Mouse (Mus musculus) hindbrain, embryonic 12.5 days (tissue): ENCODE results near the gene Heyl. TPM values are rescaled to one million over a fixed set of nuclear protein-coding genes. Genes with fewer than 3 reads are reported as not detected.
A peak's percentile ranks its signal among the peaks of the same experiment; 100 is the strongest.

ENCODE experiments used
- ATAC-seq: fragments of 200-750 bp; cut with Nextera tagmentation; 2 replicates; pipeline ENCODE4 v1.8.0; 2017; ENCODE audit warnings: moderate TSS enrichment; ENCODE audit not compliant: low FRiP score
- H3K27ac ChIP-seq: fragments of 300-500 bp; sonication (generic); 2 replicates; pipeline ENCODE4 v1.5.1; 2016; ENCODE audit warnings: mild to moderate bottlenecking
- H3K27me3 ChIP-seq: fragments of 300-500 bp; sonication (generic); 2 replicates; pipeline ENCODE4 v1.6.1; 2016; ENCODE audit warnings: mild to moderate bottlenecking
- H3K36me3 ChIP-seq: fragments of 300-500 bp; sonication (generic); 2 replicates; pipeline ENCODE4 v1.6.1; 2016; ENCODE audit warnings: mild to moderate bottlenecking
- H3K4me1 ChIP-seq: fragments of 300-500 bp; sonication (generic); 2 replicates; pipeline ENCODE4 v1.6.1; 2016
- H3K4me2 ChIP-seq: fragments of 300-500 bp; sonication (generic); replicated peaks from 2 replicates; pipeline ENCODE4 v1.6.1; 2016; ENCODE audit warnings: mild to moderate bottlenecking
- H3K4me3 ChIP-seq: fragments of 300-500 bp; sonication (generic); 2 replicates; pipeline ENCODE4 v1.5.1; 2016; ENCODE audit warnings: mild to moderate bottlenecking
- H3K9ac ChIP-seq: fragments of 300-500 bp; sonication (generic); 2 replicates; pipeline ENCODE4 v1.6.1; 2016; ENCODE audit warnings: mild to moderate bottlenecking, moderate library complexity
- H3K9me3 ChIP-seq: fragments of 300-500 bp; sonication (generic); replicated peaks from 2 replicates; pipeline ENCODE4 v1.6.1; 2016; ENCODE audit warnings: mild to moderate bottlenecking
- WGBS: fragments of 180-500 bp; shearing (Covaris S2); methylation state at CpG from one replicate; pipeline ENCODE4 v1.1.7; 2016; 5-methylcytosine and 5-hydroxymethylcytosine counted together
- polyA plus RNA-seq: library from polyadenylated mRNA; unstranded; fragments of >200 nt; fragmentation: Nextera tagmentation; extraction: Ambion mirVana; gene quantifications from 2 replicates; pipeline ENCODE4 v1.2.1, GENCODE M21; 2016

Gene Heyl
- polyA plus RNA-seq, 1 experiment from 2014 or later, result 8.6 TPM

DNA sequence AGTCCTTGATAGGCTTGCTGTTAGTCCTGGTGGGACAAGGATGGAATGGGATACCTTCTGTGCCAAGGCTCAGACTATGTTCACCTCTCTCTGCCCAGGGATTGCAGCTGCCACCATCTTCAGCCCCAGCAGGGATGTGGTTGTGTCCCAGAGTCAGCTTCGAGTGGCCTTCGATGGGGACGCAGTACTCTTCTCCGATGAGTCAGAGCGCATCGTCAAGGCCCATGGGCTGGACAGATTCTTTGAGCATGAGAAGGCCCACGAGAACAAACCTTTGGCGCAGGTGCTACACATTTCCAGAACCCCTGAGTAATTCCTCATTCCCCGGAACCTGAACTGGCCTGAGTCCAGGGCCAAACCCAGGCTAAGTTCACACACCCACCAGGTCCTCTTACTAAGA lies 19.4 kb upstream of the Heyl start:
- Histone ChIP-seq H3K4me3 (no peak overlapping the region), H3K27ac (no peak overlapping the region), H3K9ac (no peak overlapping the region), H3K9me3 (no peaks in the 10 kb centered on the region), H3K4me2 (no peak overlapping the region), H3K36me3 (no peaks in the 10 kb centered on the region), H3K4me1 (peaks cover 8% of the 10 kb centered on the region), H3K27me3 (peaks cover 6% of the 10 kb centered on the region; the same call in 1 of the 2 replicates)
- ATAC-seq, result no peak
- 94% methylated on average over 9 of the region's 9 CpGs for WGBS

GRCm38 (mm10) chr4:123215367-123215766 lies 18.0 kb upstream of the Heyl start:
- no peaks in the 10 kb centered on the region for H3K9me3 ChIP-seq
- ATAC-seq, result no peak
- H3K4me1 ChIP-seq, result peaks cover 8% of the 10 kb centered on the region
- 82% methylated on average over 1 of the region's 1 CpGs for WGBS
- no peak overlapping the region for H3K9ac ChIP-seq
- H3K27ac ChIP-seq, result no peak overlapping the region
- H3K27me3 ChIP-seq, result 0 out of 2 replicates have a peak, but pooled peaks cover 4% of the 10 kb centered on the region
- no peak overlapping the region for H3K4me2 ChIP-seq
- H3K4me3 ChIP-seq, result no peak overlapping the region
- no peaks in the 10 kb centered on the region for H3K36me3 ChIP-seq

- Histone ChIP-seq H3K9me3 (no peaks in the 10 kb centered on the region), H3K9ac (no peak overlapping the region), H3K27ac (no peak overlapping the region), H3K4me1 (peaks cover 8% of the 10 kb centered on the region), H3K27me3 (0 out of 2 replicates have a peak, but pooled peaks cover 4% of the 10 kb centered on the region), H3K36me3 (no peaks in the 10 kb centered on the region), H3K4me3 (no peak overlapping the region), H3K4me2 (no peak overlapping the region)
- ATAC-seq, result no peak
- 26% methylated on average over 1 of the region's 1 CpGs for WGBS
Observed at GRCm38 (mm10) chr4:123216782-123217181, 16.6 kb upstream of the Heyl start.

GRCm38 (mm10) chr4:123219720-123220357 lies 13.5 kb upstream of the Heyl start:
- Histone ChIP-seq H3K27ac (no peak overlapping the region), H3K27me3 (0 out of 2 replicates have a peak, but pooled peaks cover 4% of the 10 kb centered on the region), H3K9ac (no peak overlapping the region), H3K9me3 (no peaks in the 10 kb centered on the region), H3K36me3 (no peaks in the 10 kb centered on the region), H3K4me3 (no peak overlapping the region), H3K4me1 (peaks cover 8% of the 10 kb centered on the region), H3K4me2 (no peak overlapping the region)
- peak; percentile 69; the same call in 1 of the 2 replicates for ATAC-seq
- 75% methylated on average over 15 of the region's 15 CpGs for WGBS

DNA sequence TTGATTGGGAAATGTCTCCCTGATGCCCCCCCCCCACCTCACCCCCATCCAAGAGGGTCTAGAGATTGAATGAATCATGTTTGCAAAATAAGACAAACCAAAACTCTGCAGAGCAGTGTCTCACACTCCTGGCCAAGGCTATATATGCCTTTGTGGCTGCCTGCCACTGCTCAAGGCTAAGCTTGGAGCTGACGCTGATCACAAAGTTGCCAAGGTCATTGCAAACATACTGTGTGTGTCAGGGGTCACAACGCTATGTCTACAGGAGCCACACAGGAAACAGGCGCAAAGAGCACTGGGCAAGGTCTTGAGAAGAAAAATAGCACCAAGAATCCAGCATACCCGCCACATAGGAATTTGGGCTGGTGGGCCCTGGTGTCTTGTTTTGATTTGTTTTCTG lies 12.7 kb upstream of the Heyl start:
- H3K27me3 ChIP-seq, result 0 out of 2 replicates have a peak, but pooled peaks cover 4% of the 10 kb centered on the region
- no peak overlapping the region for H3K27ac ChIP-seq
- ATAC-seq, result no peak
- 0 out of 2 replicates have a peak, but pooled peaks cover 4% of the 10 kb centered on the region for H3K4me1 ChIP-seq
- H3K4me3 ChIP-seq, result no peak overlapping the region
- 77% methylated on average over 4 of the region's 4 CpGs for WGBS
- no peaks in the 10 kb centered on the region for H3K9me3 ChIP-seq
- no peaks in the 10 kb centered on the region for H3K36me3 ChIP-seq
- H3K9ac ChIP-seq, result no peak overlapping the region
- H3K4me2 ChIP-seq, result no peak overlapping the region

DNA sequence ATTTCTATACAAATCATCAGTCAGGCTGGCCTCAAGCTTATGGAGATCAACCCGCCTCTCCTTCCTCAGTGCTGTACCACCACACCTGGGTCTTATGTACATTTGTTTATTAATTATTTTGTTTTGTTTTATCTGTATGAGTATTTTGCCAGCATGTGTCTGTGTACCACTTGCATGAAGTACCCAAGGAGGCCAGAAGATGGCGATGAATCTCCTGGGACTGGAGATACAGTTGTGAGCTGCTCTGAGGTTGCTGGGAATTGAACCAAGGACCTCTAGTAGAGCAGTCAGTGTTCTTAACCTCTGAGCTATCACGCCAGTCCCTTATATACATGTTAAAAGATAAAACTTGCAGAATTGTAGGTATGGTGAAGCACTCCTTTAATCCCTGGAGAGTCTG lies 10.0 kb upstream of the Heyl start:
- peaks cover 13% of the 10 kb centered on the region for H3K4me1 ChIP-seq
- no peak overlapping the region for H3K9ac ChIP-seq
- 54% methylated on average over 3 of the region's 3 CpGs for WGBS
- H3K27me3 ChIP-seq, result peaks cover 4% of the 10 kb centered on the region; the same call in 1 of the 2 replicates
- ATAC-seq, result no peak
- H3K27ac ChIP-seq, result no peak overlapping the region
- H3K36me3 ChIP-seq, result no peaks in the 10 kb centered on the region
- H3K4me2 ChIP-seq, result no peak overlapping the region
- H3K9me3 ChIP-seq, result no peaks in the 10 kb centered on the region
- no peak overlapping the region for H3K4me3 ChIP-seq

DNA sequence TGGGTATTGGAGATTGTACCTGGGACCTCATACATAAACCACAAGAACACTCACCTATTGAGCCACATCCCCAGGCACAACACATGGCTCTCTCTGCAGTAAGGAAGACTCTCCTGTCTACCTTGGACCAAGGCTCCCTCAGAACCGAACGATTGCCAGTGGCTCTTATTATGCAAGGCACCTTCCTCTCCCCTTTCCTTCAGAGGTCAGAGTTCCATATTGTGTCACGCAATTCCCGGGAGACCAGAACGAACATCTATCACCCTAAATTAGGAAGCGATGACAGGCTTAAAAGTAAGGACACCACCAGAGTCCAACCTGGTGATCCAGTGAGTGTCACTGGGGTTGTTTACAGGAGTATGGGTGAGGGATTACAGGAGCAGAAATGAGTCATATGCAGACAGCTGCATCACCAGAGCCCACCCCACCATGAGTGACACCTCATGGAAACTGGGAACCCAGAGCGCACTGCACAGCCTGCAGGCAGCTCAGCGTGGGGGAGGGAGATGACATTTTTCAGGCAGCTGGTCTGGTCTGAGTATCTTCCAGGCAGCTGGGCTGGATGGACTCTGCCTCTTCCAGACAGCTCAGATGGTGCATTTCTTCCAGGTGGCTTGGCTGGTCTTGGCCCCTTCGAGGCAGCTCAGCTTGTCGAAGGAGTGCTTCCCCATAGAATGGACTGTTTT lies 7.5 kb upstream of the Heyl start:
- Histone ChIP-seq H3K36me3 (no peaks in the 10 kb centered on the region), H3K9me3 (no peaks in the 10 kb centered on the region), H3K27me3 (peaks cover 2% of the 10 kb centered on the region; the same call in 1 of the 2 replicates), H3K4me3 (no peak overlapping the region), H3K4me2 (no peak overlapping the region), H3K27ac (no peak overlapping the region), H3K9ac (no peak overlapping the region), H3K4me1 (peaks cover 13% of the 10 kb centered on the region)
- ATAC-seq, result no peak
- WGBS, result 57% methylated on average over 10 of the region's 10 CpGs

DNA sequence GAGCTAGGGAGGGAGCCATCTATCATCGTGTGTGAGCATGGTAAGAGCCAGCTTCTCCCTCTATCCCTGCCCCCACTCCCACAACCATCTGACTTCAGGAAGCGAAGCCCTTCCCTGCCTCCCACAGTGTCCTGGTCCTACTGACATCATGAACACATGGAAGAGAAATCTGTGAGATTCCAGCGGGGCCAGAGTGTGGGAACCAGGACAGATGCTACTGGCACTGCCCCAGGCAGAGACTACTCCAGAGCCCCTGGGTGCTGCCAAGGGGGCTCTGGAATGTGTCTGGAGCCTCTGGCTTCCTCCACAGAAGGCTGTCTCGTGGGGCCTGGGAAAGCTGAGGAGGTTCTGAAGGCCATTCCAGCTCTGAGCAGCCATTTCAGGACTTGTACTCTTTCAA lies 5.6 kb upstream of the Heyl start:
- no peaks in the 10 kb centered on the region for H3K9me3 ChIP-seq
- no peak for ATAC-seq
- no peak overlapping the region for H3K9ac ChIP-seq
- no peaks in the 10 kb centered on the region for H3K36me3 ChIP-seq
- H3K27ac ChIP-seq, result no peak overlapping the region
- H3K27me3 ChIP-seq, result peaks cover 8% of the 10 kb centered on the region
- H3K4me2 ChIP-seq, result no peak overlapping the region
- 43% methylated on average over 4 of the region's 4 CpGs for WGBS
- H3K4me3 ChIP-seq, result no peak overlapping the region
- peaks cover 13% of the 10 kb centered on the region for H3K4me1 ChIP-seq

DNA sequence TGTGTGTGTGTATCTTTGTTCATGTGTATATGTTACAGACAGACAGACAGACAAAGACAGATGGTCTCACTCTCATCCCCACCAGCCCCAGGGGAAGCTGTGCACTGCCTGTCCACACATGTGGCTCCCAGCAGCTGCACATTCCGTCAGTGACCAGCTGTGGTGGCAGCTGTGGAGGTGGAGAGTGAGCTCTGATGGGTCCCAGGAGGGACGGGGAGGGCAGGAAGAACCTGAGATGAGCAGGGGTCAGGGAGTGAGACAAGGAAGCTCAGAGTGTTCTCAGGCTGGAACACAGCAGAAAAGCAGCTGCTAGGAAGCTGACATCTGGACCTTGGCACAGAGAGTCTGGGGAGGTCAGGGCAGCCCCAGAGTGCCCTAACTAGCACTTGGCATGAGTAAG lies 5.1 kb upstream of the Heyl start:
- no peak overlapping the region for H3K27ac ChIP-seq
- no peaks in the 10 kb centered on the region for H3K9me3 ChIP-seq
- no peak; the same call in 1 of the 2 replicates for ATAC-seq
- peaks cover 14% of the 10 kb centered on the region for H3K27me3 ChIP-seq
- 39% methylated on average over 2 of the region's 2 CpGs for whole genome bisulfite sequencing
- no peak overlapping the region for H3K9ac ChIP-seq
- H3K4me1 ChIP-seq, result peaks cover 15% of the 10 kb centered on the region
- no peak overlapping the region for H3K4me2 ChIP-seq
- no peaks in the 10 kb centered on the region for H3K36me3 ChIP-seq
- no peak overlapping the region for H3K4me3 ChIP-seq

GRCm38 (mm10) chr4:123229166-123229565 lies 4.2 kb upstream of the Heyl start:
- Histone ChIP-seq H3K4me2 (no peak overlapping the region), H3K27ac (no peak overlapping the region), H3K36me3 (no peaks in the 10 kb centered on the region), H3K9ac (no peak overlapping the region), H3K4me3 (no peak overlapping the region), H3K4me1 (peaks cover 22% of the 10 kb centered on the region), H3K27me3 (peaks cover 23% of the 10 kb centered on the region), H3K9me3 (no peaks in the 10 kb centered on the region)
- WGBS, result 87% methylated on average over 11 of the region's 11 CpGs
- no peak for ATAC-seq

GRCm38 (mm10) chr4:123232841-123233240 lies 515 bp upstream of the Heyl start:
- no peak for ATAC-seq
- no peak overlapping the region for H3K4me3 ChIP-seq
- peaks cover 30% of the 10 kb centered on the region for H3K27me3 ChIP-seq
- H3K36me3 ChIP-seq, result no peaks in the 10 kb centered on the region
- 66% methylated on average over 3 of the region's 3 CpGs for WGBS
- no peaks in the 10 kb centered on the region for H3K9me3 ChIP-seq
- H3K4me1 ChIP-seq, result peaks cover 22% of the 10 kb centered on the region
- H3K9ac ChIP-seq, result no peak overlapping the region
- H3K4me2 ChIP-seq, result peak overlapping the region; percentile 73; the same call in 1 of the 2 replicates
- no peak overlapping the region for H3K27ac ChIP-seq

- Histone ChIP-seq H3K9me3 (no peaks in the 10 kb centered on the region), H3K36me3 (no peaks in the 10 kb centered on the region), H3K27me3 (peaks cover 48% of the 10 kb centered on the region), H3K4me1 (peaks cover 31% of the 10 kb centered on the region), H3K27ac (no peak overlapping the region), H3K9ac (no peak overlapping the region), H3K4me3 (no peak overlapping the region), H3K4me2 (0 out of 2 replicates have a peak overlapping the region, but pooled peaks have one; percentile 5)
- WGBS, result 46% methylated on average over 9 of the region's 9 CpGs
- ATAC-seq, result no peak
Observed at GRCm38 (mm10) chr4:123235835-123236430, 2.6 kb downstream of the Heyl start.
